Mouse (Mus musculus): ENCODE measurements around the gene Hps5. TPM values are rescaled to one million over a fixed set of nuclear protein-coding genes. Genes with fewer than 3 reads are reported as not detected.
"Not testable (repeated sequence)": the region's sequence is repeated elsewhere in the genome, so short reads cannot be mapped to it uniquely, and the experiment has no call there.

Hps5 gene
- polyA plus RNA-seq (2012; rRNA removed), result 22.3 and 23.1 TPM in 2 replicates

DNA sequence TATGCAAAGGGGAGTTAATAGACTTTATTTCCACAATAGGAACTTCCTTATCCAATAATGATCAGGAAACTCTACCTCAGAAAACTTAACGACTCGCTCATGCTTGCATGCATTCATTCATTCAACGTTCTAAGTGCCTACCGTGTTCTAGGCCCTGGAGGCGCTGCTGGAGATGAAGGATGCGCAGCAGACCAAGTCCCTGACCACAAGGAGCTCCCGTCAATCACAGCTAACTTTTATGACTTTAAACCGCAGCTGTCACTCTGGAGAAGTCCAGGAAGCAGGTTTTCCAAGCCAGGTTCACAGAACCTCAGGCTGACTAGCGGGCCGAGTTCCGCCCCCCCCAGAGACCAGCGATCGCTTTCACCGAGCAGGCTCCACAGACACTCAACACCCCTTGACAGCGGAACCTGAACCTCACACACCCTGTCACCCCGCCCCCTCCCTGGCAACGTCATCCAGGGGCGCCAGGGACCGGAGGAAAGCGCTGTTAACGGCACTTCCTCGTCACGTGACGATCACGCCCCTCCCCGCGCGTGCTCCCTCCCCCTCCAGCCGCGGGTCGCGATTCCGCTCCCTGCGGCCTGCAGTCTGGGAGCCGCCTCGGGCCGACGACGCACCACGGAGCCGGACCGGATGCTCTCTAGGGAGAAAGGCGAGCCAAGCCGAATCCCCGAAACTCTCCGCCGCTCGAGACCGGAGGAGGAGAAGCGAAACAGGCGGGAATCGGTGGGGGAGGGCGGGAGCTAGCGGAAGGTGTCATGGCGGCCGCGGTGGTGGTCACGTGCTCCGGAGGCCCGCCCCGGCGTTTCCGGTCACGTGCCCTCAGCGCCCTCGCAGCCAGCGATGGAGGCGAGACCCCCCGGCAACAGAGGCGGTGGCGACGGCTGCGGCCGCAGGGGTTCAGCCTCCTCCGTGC lies at the start of gene Hps5, which contains the start of gene Gtf2h1:
Gene Hps5 (minus strand): TSS at position 778 of the 919 bp plus-strand sequence.
Gene Gtf2h1 (plus strand): TSS at position 817 of the 919 bp plus-strand sequence.
- peak; percentile 93 for DNase-seq (ENCODE audit: low spot score)

DNA sequence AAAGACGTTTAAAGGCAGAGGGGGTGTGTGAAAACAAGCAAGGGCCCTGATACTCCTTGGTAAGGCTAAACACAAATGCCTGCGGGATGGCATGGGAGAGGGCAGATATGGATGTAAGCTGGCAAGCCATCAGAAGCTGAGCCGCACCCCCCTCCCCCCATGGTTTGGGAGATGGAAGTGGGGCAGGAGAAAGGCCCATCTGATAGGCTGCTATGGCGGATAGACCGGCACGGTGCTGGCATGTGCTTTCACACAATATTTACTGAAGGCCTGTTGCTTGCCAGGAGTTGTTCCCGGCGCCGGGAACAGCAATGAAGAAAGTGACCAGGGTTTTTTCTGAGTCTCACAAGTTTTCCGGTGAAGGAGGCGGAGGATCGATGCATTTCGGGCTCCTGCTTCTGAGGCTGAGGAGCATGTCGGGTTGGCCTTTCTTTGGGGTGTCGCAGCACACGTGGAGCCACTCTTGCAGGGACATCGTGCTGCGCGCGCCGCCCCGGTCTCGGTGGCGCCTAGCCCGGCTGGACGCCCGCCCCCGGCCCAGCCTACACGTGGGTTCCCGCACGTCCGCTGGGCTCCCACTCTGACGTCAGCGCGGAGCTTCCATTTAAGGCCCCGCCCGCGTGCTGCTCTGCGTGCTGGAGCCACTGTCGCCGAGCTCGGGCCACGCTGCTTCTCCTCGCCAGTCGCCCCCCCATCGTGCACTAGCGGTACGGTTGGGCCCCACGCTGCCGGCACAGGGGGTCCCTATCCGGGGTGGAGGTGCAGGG lies 49.5 kb upstream of the Hps5 start:
- peak; percentile 91 for DNase-seq (ENCODE audit: low spot score)

DNA sequence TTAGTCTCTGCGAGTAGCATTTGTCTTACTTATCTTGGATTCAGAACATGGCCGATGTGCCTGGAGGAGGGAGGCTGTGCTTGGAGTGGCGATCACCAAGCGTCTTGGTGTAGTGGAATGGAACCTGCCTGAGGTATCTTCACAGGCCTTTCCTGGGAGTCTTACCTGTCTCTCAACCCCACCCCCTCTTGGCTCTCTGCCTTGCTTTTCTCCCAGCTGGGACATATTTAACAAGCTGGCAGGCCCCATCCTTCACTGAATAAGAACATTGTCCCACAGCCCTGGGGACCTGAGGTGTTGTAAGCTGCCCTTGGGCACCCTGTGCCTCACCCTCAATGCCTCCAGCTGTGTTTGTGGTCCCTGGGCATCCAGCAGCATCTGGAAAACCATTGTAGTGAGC lies 47.7 kb upstream of the Hps5 start:
- no peak for DNase-seq (ENCODE audit: low spot score)

- DNase-seq (ENCODE audit: low spot score), result no peak
Measured at GRCm38 (mm10) chr7:46842278-46842677, 46.4 kb upstream of the Hps5 start.

- no peak for DNase-seq (ENCODE audit: low spot score)
Measured at GRCm38 (mm10) chr7:46840787-46841525, 45.1 kb upstream of the Hps5 start, which contains the start of gene Ldha. Ldha (plus strand) TSS chr7:46841475.

- DNase-seq (ENCODE audit: low spot score), result no peak
Measured at GRCm38 (mm10) chr7:46840326-46840725, 44.5 kb upstream of the Hps5 start.

- DNase-seq (ENCODE audit: low spot score), result no peak
Measured at GRCm38 (mm10) chr7:46839861-46840260, 44.0 kb upstream of the Hps5 start.

- no peak for DNase-seq (ENCODE audit: low spot score)
Measured at GRCm38 (mm10) chr7:46839446-46839845, 43.6 kb upstream of the Hps5 start.

DNA sequence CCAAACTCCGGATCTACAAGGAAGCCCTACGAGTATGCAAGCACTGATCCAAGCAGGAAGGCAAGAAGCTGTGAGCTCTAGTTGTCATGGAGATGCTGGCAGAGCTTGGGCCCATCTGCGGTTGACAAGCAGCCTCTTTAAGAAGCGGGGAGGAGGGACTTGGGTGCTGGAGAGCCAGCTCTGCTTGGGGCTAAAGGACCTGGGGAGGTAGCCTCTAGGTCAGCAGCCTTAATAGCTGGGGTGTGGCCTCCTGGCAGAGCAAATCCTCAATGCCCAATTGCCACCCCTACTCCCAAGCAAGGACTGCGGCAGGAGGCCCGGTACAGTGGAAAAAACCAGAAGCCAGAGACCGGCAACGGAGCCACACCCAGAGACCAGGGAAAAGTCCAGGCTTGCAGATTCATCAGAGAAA lies 43.0 kb upstream of the Hps5 start:
- DNase-seq (ENCODE audit: low spot score), result peak; percentile 68

GRCm38 (mm10) chr7:46838104-46838671 lies 42.3 kb upstream of the Hps5 start:
- no peak for DNase-seq (ENCODE audit: low spot score)

GRCm38 (mm10) chr7:46837073-46837472 lies 41.2 kb upstream of the Hps5 start:
- DNase-seq (ENCODE audit: low spot score), result no peak

DNA sequence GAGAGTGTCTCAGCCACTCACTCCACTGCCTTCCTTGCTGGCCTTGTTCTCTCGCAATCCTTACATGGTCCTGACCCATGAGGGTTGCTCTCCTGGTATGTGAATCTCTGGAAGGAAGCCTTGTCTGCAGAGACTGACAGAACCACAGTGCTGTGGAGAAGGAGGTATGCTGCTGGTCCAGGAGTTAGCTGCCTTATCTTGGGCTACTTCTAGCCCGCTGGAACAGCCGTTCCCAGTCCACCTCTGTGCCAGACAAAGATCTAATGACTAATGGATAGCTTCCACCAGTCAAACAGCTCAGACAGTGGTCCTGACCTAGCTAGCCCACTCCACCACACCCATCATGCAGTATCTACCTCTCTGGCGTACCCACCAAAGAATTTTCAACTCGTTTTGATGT lies 40.5 kb upstream of the Hps5 start:
- DNase-seq (ENCODE audit: low spot score), result no peak

- DNase-seq (ENCODE audit: low spot score), result no peak
Measured at GRCm38 (mm10) chr7:46834994-46835610, 39.2 kb upstream of the Hps5 start.

DNA sequence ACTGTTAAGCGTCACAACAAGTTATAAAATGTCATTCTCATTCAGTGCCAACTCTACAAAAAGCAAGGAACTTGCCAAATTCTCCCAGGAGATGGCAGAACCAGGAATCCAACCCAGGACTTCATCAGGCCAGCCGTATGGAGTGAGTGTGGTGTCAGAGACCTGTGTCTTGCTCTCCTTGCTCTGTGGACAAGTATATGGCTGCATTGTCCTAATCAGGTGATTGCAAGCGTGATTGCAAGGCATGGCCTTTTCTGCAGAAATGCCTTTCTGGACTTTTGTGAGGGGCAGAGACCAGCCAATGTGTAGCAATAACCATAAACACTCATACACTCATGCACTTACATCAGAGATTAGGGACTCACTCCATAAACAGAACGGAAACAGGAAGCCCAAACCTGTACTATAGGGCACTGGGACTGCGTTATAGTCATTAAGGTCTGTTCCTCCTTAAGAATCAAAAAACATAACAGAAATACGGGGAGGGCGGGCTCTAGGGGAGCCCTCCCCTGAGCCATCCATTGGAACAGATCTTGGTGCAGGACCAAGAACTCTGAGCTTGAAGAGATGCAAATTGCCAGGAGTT lies 37.9 kb upstream of the Hps5 start:
- no peak for DNase-seq (ENCODE audit: low spot score)

DNA sequence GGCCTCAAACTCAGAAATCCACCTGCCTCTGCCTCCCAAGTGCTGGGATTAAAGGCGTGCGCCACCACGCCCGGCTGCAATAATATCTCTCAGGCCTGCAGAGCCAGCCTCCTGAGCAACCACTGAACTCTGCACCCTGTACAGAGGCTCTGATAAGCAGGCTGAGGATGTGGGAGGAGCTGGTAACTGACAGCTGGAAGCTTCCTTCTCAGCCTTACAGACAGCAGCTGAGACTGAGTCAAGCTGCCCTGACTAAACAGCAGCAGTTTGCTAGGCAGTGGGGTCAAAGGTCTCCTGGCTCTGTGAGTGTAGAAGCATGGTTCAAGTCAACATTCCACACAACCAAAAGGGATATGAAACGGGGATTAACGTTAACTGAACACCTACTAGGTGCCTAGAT lies 37.4 kb upstream of the Hps5 start:
- DNase-seq (ENCODE audit: low spot score), result no peak

DNA sequence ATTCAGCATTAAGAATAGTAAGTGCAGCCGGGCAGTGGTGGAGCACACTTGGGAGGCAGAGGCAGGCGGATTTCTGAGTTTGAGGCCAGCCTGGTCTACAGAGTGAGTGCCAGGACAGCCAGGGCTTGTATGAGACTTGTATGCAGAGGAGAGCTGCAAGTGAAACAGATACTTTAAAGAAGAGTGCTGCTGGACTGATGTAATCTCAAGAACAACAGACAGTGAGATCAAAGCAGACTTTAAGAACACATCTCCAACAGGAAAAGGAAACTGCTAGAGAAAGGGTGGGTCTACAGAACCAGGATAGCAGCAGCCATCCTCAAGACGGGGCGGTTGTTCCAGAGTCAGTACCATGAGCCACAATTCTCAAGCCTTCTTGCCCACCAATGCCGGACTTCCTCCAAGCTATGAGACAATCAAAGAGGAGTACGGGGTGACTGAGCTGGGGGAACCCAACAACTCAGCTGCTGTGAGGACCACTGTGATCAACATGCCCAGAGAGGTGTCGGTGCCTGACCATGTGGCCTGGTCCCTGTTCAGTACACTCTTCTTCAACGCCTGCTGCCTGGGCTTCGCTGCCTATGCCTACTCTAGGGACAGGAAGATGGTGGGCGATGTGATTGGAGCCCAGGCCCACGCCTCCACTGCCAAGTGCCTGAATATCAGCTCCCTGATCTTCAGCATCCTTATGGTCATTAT lies 36.4 kb upstream of the Hps5 start:
- not testable (repeated sequence) for DNase-seq (ENCODE audit: low spot score)

DNA sequence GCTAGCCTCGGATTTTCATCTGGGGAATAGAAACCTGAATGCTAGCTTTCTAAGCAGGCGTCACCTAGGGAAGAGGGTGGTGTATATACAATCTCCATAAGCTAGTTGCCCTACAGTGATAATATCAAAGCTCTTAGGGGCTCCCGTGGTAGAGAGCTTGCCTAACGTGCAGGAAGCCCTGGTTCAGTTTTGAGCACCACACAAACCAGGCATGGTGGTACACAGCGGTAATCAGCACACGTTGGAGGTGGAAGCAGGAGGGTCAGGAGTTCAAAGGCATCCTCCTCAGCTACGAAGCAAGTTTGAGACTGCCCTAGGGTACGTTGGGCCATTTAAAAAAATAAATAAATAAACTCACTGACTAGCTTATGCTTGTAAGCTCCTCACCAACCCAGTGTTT lies 35.8 kb upstream of the Hps5 start:
- DNase-seq (ENCODE audit: low spot score), result no peak

DNA sequence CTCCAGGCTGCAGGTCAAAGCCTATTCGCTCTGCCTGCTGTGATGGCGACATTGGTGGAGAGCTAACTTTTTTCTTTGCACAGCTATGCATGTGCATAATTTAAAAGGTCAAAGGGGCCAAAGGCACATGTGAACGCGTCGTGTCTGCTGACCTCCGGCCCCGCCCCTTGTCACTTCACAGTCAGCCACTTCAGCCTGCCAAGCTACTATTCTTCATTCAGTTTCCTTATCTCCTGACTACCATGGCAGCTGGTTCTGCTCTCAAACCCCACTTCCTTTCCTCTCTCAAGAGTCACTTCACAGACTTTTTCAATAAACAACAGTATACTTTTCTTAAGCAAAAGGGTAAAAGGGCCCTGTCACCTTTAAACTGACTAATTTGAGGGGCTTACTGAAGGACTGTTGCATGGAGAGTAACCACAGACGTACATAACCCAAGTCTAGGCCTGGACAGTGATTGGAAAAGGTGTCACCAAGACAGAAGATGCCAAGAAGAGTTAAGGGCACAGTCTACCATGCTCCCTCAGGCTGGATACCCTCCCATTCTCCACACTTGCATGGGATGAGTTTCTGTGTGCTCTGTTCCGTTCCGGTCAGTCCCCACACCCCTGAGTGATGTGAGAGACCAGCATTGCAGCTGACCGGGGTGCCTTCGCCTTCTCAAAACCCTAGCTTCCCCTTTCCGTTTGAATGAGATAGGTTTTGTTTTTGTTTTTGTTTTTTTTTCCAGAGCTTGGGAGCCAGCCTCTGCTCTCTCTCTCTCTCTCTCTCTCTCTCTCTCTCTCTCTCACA lies 35.1 kb upstream of the Hps5 start:
- no peak for DNase-seq (ENCODE audit: low spot score)

DNA sequence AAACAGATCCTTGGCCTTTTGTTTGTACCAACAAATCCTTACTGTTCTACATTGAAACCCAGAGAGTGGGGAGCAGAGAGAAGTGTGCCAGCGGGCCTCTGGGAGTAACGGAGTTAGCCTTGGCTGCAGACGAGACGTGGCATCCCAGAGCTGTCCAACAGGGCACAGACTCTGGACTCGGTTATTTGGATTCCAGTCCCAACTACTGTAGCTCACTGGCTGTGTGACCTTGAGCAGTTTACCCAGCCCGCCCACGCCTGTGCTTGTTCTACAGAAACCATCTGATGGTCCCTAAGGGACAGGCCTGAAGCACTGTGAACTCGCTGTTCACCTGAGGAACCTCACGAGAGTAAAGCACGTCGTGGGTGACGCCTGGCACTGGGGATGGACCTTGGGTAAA lies 34.0 kb upstream of the Hps5 start:
- no peak for DNase-seq (ENCODE audit: low spot score)
